Mouse (Mus musculus): ENCODE measurements around the gene Rabep2. TPM values are rescaled to one million over a fixed set of nuclear protein-coding genes. Genes with fewer than 3 reads are reported as not detected.

Rabep2 gene
- polyA plus RNA-seq, 2 experiments: 30.7 to 35.2 TPM

DNA sequence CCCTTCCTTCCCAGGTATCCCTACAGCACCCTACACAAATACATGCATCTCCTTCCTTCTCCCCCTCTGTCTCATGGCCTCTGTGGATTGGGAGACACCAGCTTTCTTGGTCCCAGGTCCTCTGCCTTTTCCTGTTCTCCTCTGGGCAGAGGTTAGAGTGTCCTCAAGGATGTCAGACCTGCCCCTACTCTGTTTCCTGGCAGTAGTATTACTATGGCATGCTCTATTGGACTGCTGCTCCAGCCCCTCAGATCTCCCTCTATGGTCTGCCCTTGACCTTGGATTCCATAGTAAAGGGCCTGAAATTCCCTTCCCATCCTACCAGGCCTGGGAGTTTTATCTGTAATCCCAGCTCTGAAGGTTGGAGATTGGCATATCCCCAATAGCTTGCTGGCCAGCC lies 1.6 kb downstream of the Rabep2 start:
- H3K36me3 ChIP-seq (ENCODE audit: control insufficient read depth, insufficient read depth, low read length): peaks cover 26% of the 10 kb centered on the region
- no peaks in the 10 kb centered on the region for H3K27me3 ChIP-seq (ENCODE audit: control insufficient read depth, insufficient read depth, low read length)
- peak overlapping the region; percentile 79; the same call in 1 of the 2 replicates for H3K4me2 ChIP-seq (replicated peaks; ENCODE audit: low read depth, low read length, severe bottlenecking)
- H3K4me3 ChIP-seq (replicated peaks; ENCODE audit: low read length): no peak overlapping the region
- no peak for TF ChIP-seq POLR2A (IDR thresholded peaks at IDR 0.05; ENCODE audit: borderline replicate concordance, extremely low read depth, insufficient read depth, insufficient read length)
- H3K9ac ChIP-seq (ENCODE audit: low read depth, low read length, severe bottlenecking): no peak overlapping the region
- H3K27ac ChIP-seq (replicated peaks; ENCODE audit: low read depth, low read length): no peak overlapping the region
- no peak for DNase-seq (ENCODE audit: low spot score)
- H3K4me1 ChIP-seq (ENCODE audit: control insufficient read depth, insufficient read depth, low read length): peaks cover 13% of the 10 kb centered on the region
- no peaks in the 10 kb centered on the region for H3K9me3 ChIP-seq (ENCODE audit: control insufficient read depth, low read length)
- no peak for ATAC-seq (ENCODE audit: low FRiP score, low read depth)

- Histone ChIP-seq H3K9ac (ENCODE audit: low read depth, low read length, severe bottlenecking) (no peak overlapping the region), H3K36me3 (ENCODE audit: control insufficient read depth, insufficient read depth, low read length) (peaks cover 38% of the 10 kb centered on the region), H3K9me3 (ENCODE audit: control insufficient read depth, low read length) (no peaks in the 10 kb centered on the region), H3K4me2 (replicated peaks; ENCODE audit: low read depth, low read length, severe bottlenecking) (no peak overlapping the region), H3K4me3 (replicated peaks; ENCODE audit: low read length) (no peak overlapping the region), H3K4me1 (ENCODE audit: control insufficient read depth, insufficient read depth, low read length) (0 out of 2 replicates have a peak, but pooled peaks cover 1% of the 10 kb centered on the region), H3K27me3 (ENCODE audit: control insufficient read depth, insufficient read depth, low read length) (no peaks in the 10 kb centered on the region), H3K27ac (replicated peaks; ENCODE audit: low read depth, low read length) (no peak overlapping the region)
- no peak for TF ChIP-seq POLR2A (IDR thresholded peaks at IDR 0.05; ENCODE audit: borderline replicate concordance, extremely low read depth, insufficient read depth, insufficient read length)
- no peak for DNase-seq (ENCODE audit: low spot score)
- 86% methylated on average over 7 of the region's 7 CpGs for WGBS
- ATAC-seq (ENCODE audit: low FRiP score, low read depth): no peak
Observed at GRCm38 (mm10) chr7:126434726-126435125, 6.2 kb downstream of the Rabep2 start.

DNA sequence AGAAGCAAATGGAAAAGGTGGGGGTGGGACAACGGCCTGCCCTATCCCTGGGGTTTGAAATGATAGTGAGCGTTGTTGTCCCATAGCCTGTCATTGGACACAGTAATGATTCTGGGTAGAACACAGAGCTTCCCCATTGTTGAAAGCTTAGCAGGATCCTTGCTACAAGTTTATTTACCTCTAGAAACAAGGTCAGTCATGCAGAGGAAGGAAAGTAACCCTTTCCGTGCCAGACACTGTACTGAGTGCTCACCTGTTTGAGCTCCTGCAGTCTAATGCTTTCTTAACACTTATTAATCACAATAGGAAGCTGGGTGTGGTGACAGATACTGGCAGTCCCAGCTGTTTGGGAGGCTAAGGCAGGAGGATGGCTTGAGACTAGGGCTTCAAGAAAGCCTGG lies 7.2 kb downstream of the Rabep2 start:
- peaks cover 46% of the 10 kb centered on the region for H3K36me3 ChIP-seq (ENCODE audit: control insufficient read depth, insufficient read depth, low read length)
- H3K27me3 ChIP-seq (ENCODE audit: control insufficient read depth, insufficient read depth, low read length): no peaks in the 10 kb centered on the region
- H3K9ac ChIP-seq (ENCODE audit: low read depth, low read length, severe bottlenecking): no peak overlapping the region
- WGBS: 89% methylated on average over 3 of the region's 3 CpGs
- no peaks in the 10 kb centered on the region for H3K4me1 ChIP-seq (ENCODE audit: control insufficient read depth, insufficient read depth, low read length)
- ATAC-seq (ENCODE audit: low FRiP score, low read depth): no peak
- H3K9me3 ChIP-seq (ENCODE audit: control insufficient read depth, low read length): no peaks in the 10 kb centered on the region
- DNase-seq (ENCODE audit: low spot score): no peak
- no peak for TF ChIP-seq POLR2A (IDR thresholded peaks at IDR 0.05; ENCODE audit: borderline replicate concordance, extremely low read depth, insufficient read depth, insufficient read length)
- H3K4me3 ChIP-seq (replicated peaks; ENCODE audit: low read length): no peak overlapping the region
- H3K27ac ChIP-seq (replicated peaks; ENCODE audit: low read depth, low read length): no peak overlapping the region
- H3K4me2 ChIP-seq (replicated peaks; ENCODE audit: low read depth, low read length, severe bottlenecking): no peak overlapping the region

DNA sequence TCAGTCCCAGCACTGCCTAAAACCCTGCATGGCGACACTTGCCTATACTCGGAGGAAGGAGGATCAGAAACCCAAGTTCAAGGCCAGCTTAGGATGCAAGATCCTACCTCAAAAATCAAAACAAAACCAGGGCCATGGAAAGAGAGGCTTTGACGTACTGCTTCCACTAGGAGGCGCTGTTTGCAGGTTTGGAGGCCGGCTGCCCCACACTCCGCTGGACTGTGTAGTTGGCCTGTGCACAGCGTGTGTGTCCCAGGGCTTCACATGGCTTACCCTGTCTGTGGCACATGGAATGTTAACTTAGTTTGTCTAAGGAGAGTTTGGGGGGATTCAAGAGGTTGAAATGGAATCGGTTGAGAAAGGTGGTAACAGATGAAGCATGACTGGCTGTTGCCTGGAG lies 8.3 kb downstream of the Rabep2 start:
- Histone ChIP-seq H3K4me3 (replicated peaks; ENCODE audit: low read length) (no peak overlapping the region), H3K36me3 (ENCODE audit: control insufficient read depth, insufficient read depth, low read length) (peaks cover 44% of the 10 kb centered on the region), H3K4me1 (ENCODE audit: control insufficient read depth, insufficient read depth, low read length) (no peaks in the 10 kb centered on the region), H3K9me3 (ENCODE audit: control insufficient read depth, low read length) (no peaks in the 10 kb centered on the region), H3K27me3 (ENCODE audit: control insufficient read depth, insufficient read depth, low read length) (no peaks in the 10 kb centered on the region), H3K27ac (replicated peaks; ENCODE audit: low read depth, low read length) (no peak overlapping the region), H3K4me2 (replicated peaks; ENCODE audit: low read depth, low read length, severe bottlenecking) (no peak overlapping the region), H3K9ac (ENCODE audit: low read depth, low read length, severe bottlenecking) (no peak overlapping the region)
- ATAC-seq (ENCODE audit: low FRiP score, low read depth) (no peak), DNase-seq (ENCODE audit: low spot score) (peak; percentile 14)
- 23% methylated on average over 8 of the region's 8 CpGs for WGBS
- no peak for TF ChIP-seq POLR2A (IDR thresholded peaks at IDR 0.05; ENCODE audit: borderline replicate concordance, extremely low read depth, insufficient read depth, insufficient read length)

DNA sequence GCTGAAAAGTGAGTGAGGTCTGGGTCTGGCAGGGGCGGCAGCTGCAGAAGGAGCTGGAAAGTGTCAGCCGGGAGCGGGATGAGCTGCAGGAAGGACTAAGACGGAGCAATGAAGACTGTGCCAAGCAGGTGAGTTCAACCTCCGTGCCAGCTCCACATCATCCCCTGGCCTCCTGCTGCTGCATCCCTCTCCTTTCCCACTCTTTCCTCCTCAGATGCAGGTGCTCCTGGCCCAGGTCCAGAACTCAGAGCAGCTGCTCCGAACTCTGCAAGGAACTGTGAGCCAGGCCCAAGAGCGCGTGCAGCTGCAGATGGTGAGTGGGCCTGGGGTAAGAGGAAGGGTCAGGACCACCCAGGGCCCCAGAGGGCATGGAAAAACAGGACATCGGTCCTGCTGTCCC lies 11.6 kb downstream of the Rabep2 start:
- no peaks in the 10 kb centered on the region for H3K9me3 ChIP-seq (ENCODE audit: control insufficient read depth, low read length)
- H3K4me3 ChIP-seq (replicated peaks; ENCODE audit: low read length): no peak overlapping the region
- ATAC-seq (ENCODE audit: low FRiP score, low read depth) (no peak; the same call in 1 of the 2 replicates), DNase-seq (ENCODE audit: low spot score) (no peak)
- no peaks in the 10 kb centered on the region for H3K4me1 ChIP-seq (ENCODE audit: control insufficient read depth, insufficient read depth, low read length)
- H3K4me2 ChIP-seq (replicated peaks; ENCODE audit: low read depth, low read length, severe bottlenecking): no peak overlapping the region
- H3K27ac ChIP-seq (replicated peaks; ENCODE audit: low read depth, low read length): no peak overlapping the region
- WGBS: 75% methylated on average over 9 of the region's 9 CpGs
- peaks cover 50% of the 10 kb centered on the region for H3K36me3 ChIP-seq (ENCODE audit: control insufficient read depth, insufficient read depth, low read length)
- H3K9ac ChIP-seq (ENCODE audit: low read depth, low read length, severe bottlenecking): no peak overlapping the region
- no peaks in the 10 kb centered on the region for H3K27me3 ChIP-seq (ENCODE audit: control insufficient read depth, insufficient read depth, low read length)
- no peak for TF ChIP-seq POLR2A (IDR thresholded peaks at IDR 0.05; ENCODE audit: borderline replicate concordance, extremely low read depth, insufficient read depth, insufficient read length)

- TF ChIP-seq POLR2A (IDR thresholded peaks at IDR 0.05; ENCODE audit: borderline replicate concordance, extremely low read depth, insufficient read depth, insufficient read length): no peak
- H3K4me3 ChIP-seq (replicated peaks; ENCODE audit: low read length): no peak overlapping the region
- H3K4me2 ChIP-seq (replicated peaks; ENCODE audit: low read depth, low read length, severe bottlenecking): no peak overlapping the region
- DNase-seq (ENCODE audit: low spot score): no peak
- no peak overlapping the region for H3K9ac ChIP-seq (ENCODE audit: low read depth, low read length, severe bottlenecking)
- H3K27ac ChIP-seq (replicated peaks; ENCODE audit: low read depth, low read length): no peak overlapping the region
- no peaks in the 10 kb centered on the region for H3K27me3 ChIP-seq (ENCODE audit: control insufficient read depth, insufficient read depth, low read length)
- no peak for ATAC-seq (ENCODE audit: low FRiP score, low read depth)
- H3K9me3 ChIP-seq (ENCODE audit: control insufficient read depth, low read length): no peaks in the 10 kb centered on the region
- H3K4me1 ChIP-seq (ENCODE audit: control insufficient read depth, insufficient read depth, low read length): no peaks in the 10 kb centered on the region
- peaks cover 71% of the 10 kb centered on the region for H3K36me3 ChIP-seq (ENCODE audit: control insufficient read depth, insufficient read depth, low read length)
- WGBS: 93% methylated on average over 10 of the region's 10 CpGs
Observed at GRCm38 (mm10) chr7:126443997-126444396, 15.4 kb downstream of the Rabep2 start.

All from limb, embryonic 14.5 days (tissue).